Mouse (Mus musculus) lung, embryonic 15.5 days (tissue): Measurements from ENCODE around the gene Rnaseh1. TPM values are rescaled to one million over a fixed set of nuclear protein-coding genes. Genes with fewer than 3 reads are reported as not detected.

Source experiments
- ATAC-seq: fragments of 200-750 bp; cut with Nextera tagmentation; 2 replicates; pipeline ENCODE4 v1.8.0; 2017; ENCODE audit warnings: moderate number of reproducible peaks, borderline replicate concordance; ENCODE audit not compliant: low FRiP score, low TSS enrichment; ENCODE audit errors: extremely low read depth
- H3K27ac ChIP-seq: fragments of 300-500 bp; sonication (generic); 2 replicates; pipeline ENCODE4 v1.5.1; 2015; ENCODE audit warnings: moderate library complexity, mild to moderate bottlenecking, inconsistent platforms
- H3K27me3 ChIP-seq: fragments of 300-500 bp; sonication (generic); 2 replicates; pipeline ENCODE4 v1.6.1; 2015; ENCODE audit warnings: inconsistent platforms
- H3K36me3 ChIP-seq: fragments of 300-500 bp; sonication (generic); 2 replicates; pipeline ENCODE4 v1.6.1; 2015; ENCODE audit warnings: inconsistent platforms
- H3K4me1 ChIP-seq: fragments of 300-500 bp; sonication (generic); 2 replicates; pipeline ENCODE4 v1.6.1; 2015; ENCODE audit warnings: inconsistent platforms
- H3K4me2 ChIP-seq: fragments of 300-500 bp; sonication (generic); 2 replicates; pipeline ENCODE4 v1.6.1; 2015; ENCODE audit warnings: inconsistent platforms, mild to moderate bottlenecking, moderate library complexity
- H3K4me3 ChIP-seq: fragments of 300-500 bp; sonication (generic); 2 replicates; pipeline ENCODE4 v1.5.1; 2015; ENCODE audit warnings: mild to moderate bottlenecking, inconsistent platforms
- H3K9ac ChIP-seq: fragments of 300-500 bp; sonication (generic); 2 replicates; pipeline ENCODE4 v1.6.1; 2015; ENCODE audit warnings: inconsistent platforms
- H3K9me3 ChIP-seq: fragments of 300-500 bp; sonication (generic); 2 replicates; pipeline ENCODE4 v1.6.1; 2016; ENCODE audit warnings: inconsistent platforms
- WGBS: fragments of 180-500 bp; shearing (Covaris S2); methylation state at CpG from one replicate; pipeline ENCODE4 v1.1.7; 2015; 5-methylcytosine and 5-hydroxymethylcytosine counted together
- microRNA-seq: library from miRNA; unstranded; fragments of <30 nt; microRNA quantifications from one replicate; pipeline ENCODE4, GENCODE M21; 2016
- polyA plus RNA-seq: library from polyadenylated mRNA; unstranded; fragments of >200 nt; fragmentation: Nextera tagmentation; extraction: Ambion mirVana; gene quantifications from 2 replicates; pipeline ENCODE4 v1.2.1, GENCODE M21; 2015

The Rnaseh1 gene
- polyA plus RNA-seq, 1 experiment from 2014 or later: 34.5 TPM

GRCm38 (mm10) chr12:28697821-28698595 lies 48.6 kb downstream of the Rnaseh1 start:
- peaks cover 14% of the 10 kb centered on the region; the same call in 1 of the 2 replicates for H3K4me1 ChIP-seq
- H3K9me3 ChIP-seq: no peaks in the 10 kb centered on the region
- WGBS: 61% methylated on average over 14 of the region's 14 CpGs
- ATAC-seq: no peak
- H3K27me3 ChIP-seq: no peaks in the 10 kb centered on the region
- H3K9ac ChIP-seq: no peak overlapping the region
- H3K4me3 ChIP-seq: no peak overlapping the region
- H3K4me2 ChIP-seq: no peak overlapping the region
- H3K27ac ChIP-seq: no peak overlapping the region
- H3K36me3 ChIP-seq: peaks cover 11% of the 10 kb centered on the region

- Histone ChIP-seq H3K9ac (no peak overlapping the region), H3K36me3 (peaks cover 11% of the 10 kb centered on the region), H3K4me3 (no peak overlapping the region), H3K4me1 (peaks cover 10% of the 10 kb centered on the region; the same call in 1 of the 2 replicates), H3K27me3 (no peaks in the 10 kb centered on the region), H3K27ac (no peak overlapping the region), H3K9me3 (no peaks in the 10 kb centered on the region), H3K4me2 (no peak overlapping the region)
- ATAC-seq: no peak
- 67% methylated on average over 5 of the region's 5 CpGs for WGBS
Measured at GRCm38 (mm10) chr12:28699086-28699485, 49.7 kb downstream of the Rnaseh1 start.

- ATAC-seq: no peak
- H3K4me3 ChIP-seq: no peak overlapping the region
- H3K4me1 ChIP-seq: peaks cover 4% of the 10 kb centered on the region; the same call in 1 of the 2 replicates
- no peak overlapping the region for H3K9ac ChIP-seq
- 9% methylated on average over 6 of the region's 6 CpGs for WGBS
- no peaks in the 10 kb centered on the region for H3K9me3 ChIP-seq
- H3K36me3 ChIP-seq: peaks cover 11% of the 10 kb centered on the region
- H3K27ac ChIP-seq: no peak overlapping the region
- H3K4me2 ChIP-seq: no peak overlapping the region
- no peaks in the 10 kb centered on the region for H3K27me3 ChIP-seq
Measured at GRCm38 (mm10) chr12:28699656-28700055, 50.3 kb downstream of the Rnaseh1 start.

- Histone ChIP-seq H3K4me2 (no peak overlapping the region), H3K4me3 (no peak overlapping the region), H3K27me3 (no peaks in the 10 kb centered on the region), H3K9ac (no peak overlapping the region), H3K36me3 (peaks cover 11% of the 10 kb centered on the region), H3K27ac (no peak overlapping the region), H3K9me3 (no peaks in the 10 kb centered on the region), H3K4me1 (no peaks in the 10 kb centered on the region)
- 36% methylated on average over 3 of the region's 3 CpGs for WGBS
- 0 out of 2 replicates have a peak, but pooled peaks have one; percentile 21 for ATAC-seq
Measured at GRCm38 (mm10) chr12:28700101-28700511, 50.7 kb downstream of the Rnaseh1 start.

GRCm38 (mm10) chr12:28700561-28701025 lies 51.2 kb downstream of the Rnaseh1 start:
- H3K27ac ChIP-seq: no peak overlapping the region
- H3K9ac ChIP-seq: no peak overlapping the region
- H3K36me3 ChIP-seq: peaks cover 9% of the 10 kb centered on the region
- H3K4me3 ChIP-seq: no peak overlapping the region
- ATAC-seq: no peak
- H3K4me1 ChIP-seq: no peaks in the 10 kb centered on the region
- no peak overlapping the region for H3K4me2 ChIP-seq
- no peaks in the 10 kb centered on the region for H3K27me3 ChIP-seq
- 68% methylated on average over 19 of the region's 19 CpGs for WGBS
- H3K9me3 ChIP-seq: no peaks in the 10 kb centered on the region

- H3K9me3 ChIP-seq: no peaks in the 10 kb centered on the region
- no peak overlapping the region for H3K4me2 ChIP-seq
Measured at GRCm38 (mm10) chr12:28701302-28701701, 51.9 kb downstream of the Rnaseh1 start.

GRCm38 (mm10) chr12:28704381-28704780 lies 55.0 kb downstream of the Rnaseh1 start:
- H3K9ac ChIP-seq: no peak overlapping the region
- H3K4me3 ChIP-seq: no peak overlapping the region
- H3K4me1 ChIP-seq: no peaks in the 10 kb centered on the region
- no peak overlapping the region for H3K27ac ChIP-seq
- peaks cover 2% of the 10 kb centered on the region for H3K36me3 ChIP-seq
- no peaks in the 10 kb centered on the region for H3K9me3 ChIP-seq
- ATAC-seq: no peak
- 15% methylated on average over 12 of the region's 12 CpGs for WGBS
- H3K4me2 ChIP-seq: no peak overlapping the region
- no peaks in the 10 kb centered on the region for H3K27me3 ChIP-seq

More at GRCm38 (mm10) chr12:28701302-28701701, 51.9 kb downstream of the Rnaseh1 start:
- no peak overlapping the region for H3K4me3 ChIP-seq
- WGBS: 79% methylated on average over 11 of the region's 11 CpGs
- no peak overlapping the region for H3K9ac ChIP-seq
- no peaks in the 10 kb centered on the region for H3K4me1 ChIP-seq
- H3K27ac ChIP-seq: no peak overlapping the region
- H3K27me3 ChIP-seq: no peaks in the 10 kb centered on the region
- no peak for ATAC-seq
- peaks cover 6% of the 10 kb centered on the region; the same call in 1 of the 2 replicates for H3K36me3 ChIP-seq

- Histone ChIP-seq H3K4me1 (no peaks in the 10 kb centered on the region), H3K4me2 (no peak overlapping the region), H3K4me3 (no peak overlapping the region), H3K27ac (no peak overlapping the region), H3K9ac (no peak overlapping the region), H3K9me3 (no peaks in the 10 kb centered on the region), H3K27me3 (no peaks in the 10 kb centered on the region), H3K36me3 (peaks cover 6% of the 10 kb centered on the region)
- 82% methylated on average over 6 of the region's 6 CpGs for WGBS
- ATAC-seq: no peak
Measured at GRCm38 (mm10) chr12:28705204-28705603, 55.8 kb downstream of the Rnaseh1 start.

- Histone ChIP-seq H3K9ac (no peak overlapping the region), H3K27ac (no peak overlapping the region), H3K27me3 (no peaks in the 10 kb centered on the region), H3K4me2 (no peak overlapping the region), H3K9me3 (no peaks in the 10 kb centered on the region), H3K36me3 (peaks cover 21% of the 10 kb centered on the region; the same call in 1 of the 2 replicates), H3K4me3 (no peak overlapping the region), H3K4me1 (no peaks in the 10 kb centered on the region)
- WGBS: 81% methylated on average over 4 of the region's 4 CpGs
- ATAC-seq: no peak
Measured at GRCm38 (mm10) chr12:28708154-28708553, 58.8 kb downstream of the Rnaseh1 start.

Small RNAs within 50 kb of the gene (microRNA-seq; reads per million reads assigned to microRNA genes)
- not detected for gene Mir6937

Other genes starting within 250 kb of the Rnaseh1 start
- 0.24 TPM in 1 of 2 replicates, not detected in the other for gene Dcdc2c, start 97.2 kb upstream of the Rnaseh1 start, polyA plus RNA-seq
- 0.10 TPM in 1 of 2 replicates, not detected in the other for gene Allc, start 67.1 kb upstream of the Rnaseh1 start, polyA plus RNA-seq
- gene Colec11, start 26.2 kb upstream of the Rnaseh1 start, polyA plus RNA-seq: 2.7 and 3.3 TPM in 2 replicates
- 664 and 702 TPM in 2 replicates for gene Rps7, start 13.6 kb upstream of the Rnaseh1 start, polyA plus RNA-seq
- gene Adi1, start 25.6 kb downstream of the Rnaseh1 start, polyA plus RNA-seq: 87.9 and 88.1 TPM in 2 replicates
- 38.3 and 41.5 TPM in 2 replicates for gene Trappc12, start 100.9 kb downstream of the Rnaseh1 start, polyA plus RNA-seq
- 28.4 and 31.1 TPM in 2 replicates for gene Eipr1, start 102.2 kb downstream of the Rnaseh1 start, polyA plus RNA-seq